Mouse (Mus musculus) lung, postnatal 14 days (tissue): Measurements from ENCODE around the gene Jak1.

ENCODE experiments used
- DNase-seq: peaks from one replicate; pipeline ENCODE4 v3.0.0; 2021

The Jak1 gene

GRCm38 (mm10) chr4:101264741-101265513, at the start of gene Jak1:
Jak1 (minus strand) TSS chr4:101265282.
- peak; percentile 99 for DNase-seq

DNA sequence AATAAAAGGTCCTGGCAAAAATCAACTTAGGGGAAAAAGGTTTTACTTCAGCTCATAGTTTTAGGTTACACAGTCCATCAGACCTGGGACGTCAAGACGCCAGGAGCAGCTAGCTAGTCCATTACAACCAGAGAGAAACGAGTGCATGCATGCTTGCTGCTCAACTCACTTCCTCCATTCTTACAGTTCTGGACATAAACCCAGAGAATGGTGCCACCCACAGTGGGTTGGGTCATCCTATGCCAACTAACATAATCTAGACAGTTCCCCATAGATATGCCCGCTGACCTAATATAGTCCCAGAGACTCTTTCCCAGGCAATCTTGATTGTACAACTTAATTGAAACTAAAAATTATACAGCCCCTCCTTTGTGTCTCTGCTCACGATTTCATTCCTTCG, 47.0 kb upstream of the Jak1 start:
- DNase-seq = no peak

DNA sequence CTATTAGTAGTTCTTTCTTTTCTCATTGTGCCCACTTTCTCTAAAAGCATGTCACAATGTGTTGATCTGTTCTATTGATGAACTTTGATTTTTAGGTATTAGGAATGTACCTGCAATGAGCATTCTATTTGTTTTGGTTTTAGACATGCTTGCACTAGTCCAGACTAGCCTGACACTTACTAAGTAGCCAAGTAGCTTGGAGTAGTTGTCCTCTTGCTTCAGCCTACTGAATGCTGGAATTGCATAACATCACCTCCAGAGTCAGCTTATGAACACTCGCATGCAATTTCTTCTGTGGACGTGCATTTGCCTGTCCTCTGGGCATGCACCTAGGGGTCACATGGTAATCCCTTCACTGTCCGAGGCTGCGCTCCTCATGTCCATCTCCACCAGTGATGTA, 43.1 kb upstream of the Jak1 start:
- DNase-seq = no peak

- no peak for DNase-seq
Observed at GRCm38 (mm10) chr4:101307286-101307685, 42.2 kb upstream of the Jak1 start.

DNA sequence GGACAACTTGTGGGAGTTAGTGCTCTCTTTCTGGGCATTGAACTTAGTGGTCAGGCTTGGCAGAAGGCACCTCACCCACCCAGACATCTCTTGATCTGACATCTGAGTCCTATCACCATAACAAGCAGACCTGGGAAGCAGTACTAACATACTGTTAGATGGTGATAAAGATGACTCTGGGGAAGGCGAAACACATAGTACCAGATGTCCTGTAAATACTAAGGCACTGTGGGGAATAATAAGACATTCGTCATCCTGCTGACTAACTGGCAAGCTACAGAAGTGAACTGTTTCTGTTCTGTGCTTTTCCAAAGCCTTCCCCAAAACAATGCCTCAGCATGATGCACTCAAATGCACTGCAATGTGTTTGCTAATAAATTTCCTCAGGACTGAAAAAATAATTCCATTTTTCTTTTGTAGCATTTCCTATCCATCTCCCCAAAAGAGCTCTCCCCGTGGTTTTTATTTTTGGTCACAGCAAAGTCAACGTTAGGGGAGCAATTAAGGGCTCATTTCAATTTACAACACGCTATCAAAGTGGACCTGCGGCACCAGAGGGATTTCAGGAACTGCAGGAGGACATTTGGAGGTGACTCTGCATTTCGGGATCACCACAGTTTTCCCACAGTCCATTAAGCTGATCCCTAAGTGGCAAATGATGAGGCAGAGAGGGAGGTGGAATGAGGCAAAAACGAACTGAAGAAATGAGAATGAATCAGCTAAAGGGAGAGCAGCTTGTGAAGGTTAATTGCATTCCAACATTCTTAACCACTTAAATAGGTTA, 41.2 kb upstream of the Jak1 start:
- DNase-seq = no peak

DNA sequence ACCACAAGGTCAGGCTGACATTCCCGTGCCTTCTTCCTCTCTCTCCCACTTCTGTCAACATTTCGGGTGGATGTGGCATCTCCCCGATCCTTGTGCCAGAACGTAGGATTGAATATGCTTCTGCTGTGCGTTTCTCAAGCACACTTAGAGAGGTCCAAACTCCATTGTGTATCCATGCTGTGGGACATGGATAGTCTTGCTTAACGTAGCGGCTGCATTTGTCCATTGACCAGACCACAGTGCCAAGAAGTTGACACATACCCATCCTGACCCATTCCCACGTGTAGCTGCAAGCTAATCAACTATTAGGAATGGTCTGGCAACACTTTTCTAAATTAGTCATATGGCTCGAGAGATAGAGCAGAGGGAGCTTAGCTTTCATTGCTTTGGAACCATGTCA, 40.0 kb upstream of the Jak1 start:
- DNase-seq = no peak

DNA sequence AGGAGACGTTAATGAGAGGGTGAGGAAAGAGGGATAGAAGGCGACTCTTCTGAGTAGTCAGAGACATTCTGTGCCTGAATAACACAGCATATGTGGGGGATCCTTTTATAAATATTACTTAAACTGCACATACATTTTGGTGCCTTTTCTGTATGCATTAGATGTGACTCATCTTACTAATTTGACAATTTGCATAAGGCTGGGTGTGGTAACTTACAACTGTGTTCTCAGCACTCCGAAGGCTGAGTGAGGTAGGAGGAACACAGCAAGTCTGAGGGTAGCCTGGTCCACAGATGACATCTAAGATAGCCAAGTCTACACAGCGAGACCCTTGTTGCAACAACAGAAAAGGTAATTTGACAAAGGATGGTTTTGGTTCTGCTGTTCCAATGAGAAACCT, 39.0 kb upstream of the Jak1 start:
- no peak for DNase-seq

- no peak for DNase-seq
Observed at GRCm38 (mm10) chr4:101300392-101300910, 35.4 kb upstream of the Jak1 start.

DNA sequence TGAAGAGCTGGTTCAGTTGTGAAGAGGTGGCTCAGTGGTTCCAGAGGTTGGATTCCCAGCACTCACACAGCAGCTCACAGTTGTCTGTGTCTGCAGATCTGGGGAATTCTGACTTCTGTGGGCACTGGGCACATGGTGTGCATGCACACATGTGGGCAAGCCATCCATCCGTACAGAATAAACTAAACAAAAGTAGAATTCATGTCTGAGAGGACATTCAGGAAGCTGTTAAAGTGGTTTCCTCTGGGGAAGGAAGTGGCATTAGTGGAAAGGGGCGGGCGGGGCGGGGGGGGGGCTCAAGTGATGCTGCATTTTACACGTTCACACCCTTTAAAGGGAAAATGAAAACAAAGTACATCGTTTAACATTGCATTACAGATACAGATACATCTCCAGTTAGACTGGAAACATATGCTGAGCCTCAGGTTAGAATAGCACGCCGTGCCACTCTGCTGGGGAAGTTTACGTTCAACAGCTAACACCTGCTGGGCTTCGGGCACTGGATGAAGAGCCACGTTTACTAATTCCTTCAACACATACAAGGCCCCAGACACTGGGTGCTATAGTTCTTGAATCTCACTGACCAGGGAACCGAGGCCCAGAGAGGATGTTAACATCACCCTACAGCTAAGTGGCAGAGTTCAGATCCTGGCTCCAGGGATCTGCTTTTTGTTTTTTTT, 33.4 kb upstream of the Jak1 start:
- no peak for DNase-seq

- no peak for DNase-seq
Observed at GRCm38 (mm10) chr4:101296836-101297235, 31.8 kb upstream of the Jak1 start.

GRCm38 (mm10) chr4:101295788-101296187, 30.7 kb upstream of the Jak1 start:
- no peak for DNase-seq

DNA sequence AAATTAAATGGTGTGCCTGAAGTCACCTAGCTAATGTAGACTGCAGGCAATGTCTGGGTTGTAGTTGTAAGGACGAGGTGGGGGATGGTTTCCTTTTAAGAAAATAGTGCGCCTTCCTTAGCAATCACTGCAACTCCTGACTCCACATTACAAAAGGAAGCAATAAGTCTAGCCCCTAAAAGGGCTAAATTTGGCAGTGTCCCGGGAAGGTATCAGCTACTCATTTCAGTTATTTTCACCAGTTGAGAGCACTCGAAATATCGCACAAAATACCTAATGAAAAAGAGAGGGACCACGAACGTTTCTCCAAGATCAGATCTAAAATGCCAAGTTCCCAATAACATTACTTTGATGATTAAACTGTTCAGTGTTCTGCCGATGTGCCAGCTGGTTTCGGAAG, 28.6 kb upstream of the Jak1 start:
- no peak for DNase-seq

DNA sequence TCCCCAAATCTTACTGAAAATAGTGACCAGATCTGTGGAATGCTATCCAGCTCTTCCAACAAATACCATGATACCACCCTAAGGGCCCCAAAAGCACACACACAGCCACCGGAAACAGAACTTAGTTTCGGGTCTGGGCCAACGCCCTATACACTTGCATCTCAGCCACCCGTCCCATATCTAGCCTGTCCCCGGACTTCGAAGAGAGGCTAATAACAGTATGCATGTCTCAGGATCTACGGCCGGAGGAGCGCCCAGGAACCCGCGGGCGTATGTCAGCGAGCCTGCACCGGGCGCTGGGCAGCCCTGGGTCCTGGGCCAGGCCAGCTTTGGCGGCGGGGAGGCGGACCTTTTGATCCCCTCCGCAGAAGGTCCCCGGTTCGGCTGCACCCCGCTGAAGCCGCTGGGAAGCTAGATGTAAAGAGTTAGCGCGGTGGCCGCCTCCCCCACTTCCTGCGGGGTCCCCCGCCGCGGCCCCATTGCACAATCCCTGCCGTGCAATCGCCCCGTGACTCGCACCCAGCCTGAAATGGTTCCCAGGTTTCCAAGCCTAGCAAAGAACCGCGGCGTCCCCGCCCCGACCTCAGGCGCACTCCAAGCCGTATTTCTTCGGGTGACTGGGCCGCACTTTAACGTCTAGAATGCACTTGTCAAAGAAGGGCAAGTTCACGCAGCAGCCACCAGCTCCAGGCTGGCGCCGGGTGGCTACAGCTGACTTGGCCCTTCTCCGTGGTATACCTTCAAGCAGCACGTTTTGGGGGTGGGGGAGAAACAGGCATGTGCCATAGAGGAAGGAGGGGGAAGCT, 27.9 kb upstream of the Jak1 start:
- peak; percentile 75 for DNase-seq

GRCm38 (mm10) chr4:101292028-101292735, 27.1 kb upstream of the Jak1 start:
- DNase-seq = peak; percentile 90

DNA sequence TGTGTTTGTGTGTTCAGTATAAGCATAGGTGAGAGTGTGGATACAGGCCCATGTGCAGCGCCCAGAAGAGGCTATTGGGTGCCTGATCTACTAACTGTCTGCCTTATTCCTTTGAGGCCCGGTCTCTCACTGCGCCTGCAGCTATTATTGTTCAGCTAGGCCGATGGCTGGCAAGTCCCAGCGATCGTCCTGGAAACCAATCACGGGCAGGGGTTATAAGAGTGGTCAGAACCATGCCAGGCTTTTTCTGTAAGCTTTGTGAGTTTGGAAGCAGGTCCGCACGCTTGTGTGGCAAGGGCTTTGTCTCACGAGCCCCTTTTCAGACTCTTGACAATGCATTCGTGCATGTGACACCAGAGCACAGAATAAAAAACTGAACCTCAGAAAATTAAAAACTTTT, 23.2 kb upstream of the Jak1 start:
- DNase-seq = no peak

DNA sequence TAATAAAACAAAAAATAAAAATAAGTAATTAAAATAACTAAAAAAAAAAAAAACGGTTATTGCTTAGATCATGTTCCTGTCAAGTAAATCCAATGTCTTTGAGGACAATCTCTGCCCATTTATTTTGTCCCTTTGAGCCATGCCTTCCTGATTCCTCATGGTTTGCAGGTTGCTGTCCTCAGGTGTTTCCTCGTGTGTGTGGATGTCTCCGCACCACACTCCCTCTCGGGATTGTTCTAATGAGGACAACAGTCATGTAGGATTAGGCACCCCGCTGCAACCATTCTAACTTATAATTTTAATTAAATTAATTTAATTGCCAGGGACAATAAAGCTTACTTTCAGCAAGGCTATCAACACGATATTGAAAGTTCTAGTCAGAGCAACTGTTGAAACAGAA, 21.5 kb upstream of the Jak1 start:
- DNase-seq = no peak

- no peak for DNase-seq
Observed at GRCm38 (mm10) chr4:101285906-101286432, 20.9 kb upstream of the Jak1 start.

DNA sequence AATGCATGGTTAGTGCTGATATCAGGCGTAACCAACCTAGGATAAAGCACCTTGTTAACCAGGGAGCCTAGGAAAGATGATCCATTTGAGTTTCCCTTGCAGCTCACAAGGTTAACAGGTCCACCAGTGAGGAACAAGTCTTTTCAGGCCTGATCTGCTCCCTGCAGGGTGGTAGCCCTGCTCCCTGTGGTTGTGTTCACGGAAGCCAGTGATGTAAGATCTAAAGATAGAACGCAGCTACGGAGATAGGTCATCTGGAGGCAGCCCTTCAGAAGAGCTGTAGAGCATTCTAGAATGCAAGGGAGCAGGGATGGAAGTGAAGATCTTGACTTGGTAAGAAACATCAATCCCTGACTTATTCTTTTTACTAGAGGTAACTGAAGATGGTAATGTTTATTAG, 18.9 kb upstream of the Jak1 start:
- DNase-seq = no peak

DNA sequence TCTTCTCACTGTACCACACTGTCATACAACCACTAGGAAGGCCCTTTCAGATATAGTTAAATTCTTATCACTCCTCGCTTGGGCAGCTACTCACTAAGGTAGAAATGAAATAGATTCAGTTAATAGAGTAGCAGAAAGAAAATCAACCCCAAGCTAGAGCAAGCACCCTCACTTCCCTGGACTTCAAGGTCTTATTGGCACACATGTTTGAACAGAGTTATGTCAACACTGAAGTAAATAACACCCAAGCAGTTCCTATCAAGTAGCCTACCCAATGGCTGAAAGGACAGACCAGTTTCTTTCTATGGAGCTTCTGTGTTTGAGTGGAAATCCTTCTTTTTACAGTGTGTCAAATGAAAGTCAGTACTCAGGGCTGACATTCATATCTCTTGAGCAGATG, 17.2 kb upstream of the Jak1 start:
- no peak for DNase-seq

GRCm38 (mm10) chr4:101280119-101280518, 15.0 kb upstream of the Jak1 start:
- no peak for DNase-seq

- DNase-seq = no peak
Observed at GRCm38 (mm10) chr4:101276456-101277070, 11.5 kb upstream of the Jak1 start.
